Mouse (Mus musculus) ES-CJ7 (cell line): ENCODE measurements at regions not wholly inside any gene's neighbourhood (a gene's known extent, or its start where the extent isn't known, plus 50 kb on each side); places are given as distances from the start of the nearest gene placed in this dataset.

ENCODE experiments used
- DNase-seq: peaks from one replicate; pipeline ENCODE4 v3.0.0; 2011; ENCODE audit warnings: low read depth, low spot score

DNA sequence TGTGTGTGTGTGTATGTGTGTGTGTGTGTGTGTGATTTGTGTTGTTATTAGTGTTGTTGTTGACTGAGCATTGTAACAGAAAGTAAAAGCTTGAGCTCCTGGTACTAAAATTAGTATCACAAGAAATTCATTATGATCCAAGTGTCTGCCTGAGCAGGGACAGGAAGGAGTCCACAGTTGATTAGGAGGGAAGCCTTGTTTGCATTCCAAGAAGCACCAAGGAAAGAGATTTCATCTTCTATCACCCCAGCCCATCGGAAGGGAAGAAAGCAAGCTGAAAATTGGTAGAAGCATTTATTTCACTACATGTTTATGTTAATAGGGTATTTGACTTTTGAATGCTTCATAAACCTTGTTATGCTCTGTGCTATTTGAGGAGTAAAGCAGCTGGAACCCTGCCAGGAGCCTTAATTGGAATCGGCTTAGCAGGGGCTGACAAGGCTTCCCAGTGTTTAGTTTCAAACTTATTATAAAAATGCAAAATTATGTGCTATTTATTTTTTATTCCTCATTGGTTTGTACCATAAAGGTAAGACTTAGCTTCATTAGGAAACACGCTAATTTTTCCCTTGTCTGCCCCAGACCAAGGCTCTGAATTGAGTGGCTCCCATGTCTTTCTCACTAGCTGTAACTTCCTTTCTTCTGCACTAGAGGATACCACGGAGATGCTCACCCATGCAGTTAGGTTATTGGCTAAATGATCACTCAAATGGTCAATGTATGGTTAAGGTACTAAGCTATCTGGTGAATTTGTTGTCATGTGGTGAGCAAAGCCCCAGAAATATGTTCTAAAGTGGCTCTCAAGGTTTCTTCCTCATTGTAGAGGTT, 318.6 kb downstream of the Serpinb8 start:
- no peak for DNase-seq

DNA sequence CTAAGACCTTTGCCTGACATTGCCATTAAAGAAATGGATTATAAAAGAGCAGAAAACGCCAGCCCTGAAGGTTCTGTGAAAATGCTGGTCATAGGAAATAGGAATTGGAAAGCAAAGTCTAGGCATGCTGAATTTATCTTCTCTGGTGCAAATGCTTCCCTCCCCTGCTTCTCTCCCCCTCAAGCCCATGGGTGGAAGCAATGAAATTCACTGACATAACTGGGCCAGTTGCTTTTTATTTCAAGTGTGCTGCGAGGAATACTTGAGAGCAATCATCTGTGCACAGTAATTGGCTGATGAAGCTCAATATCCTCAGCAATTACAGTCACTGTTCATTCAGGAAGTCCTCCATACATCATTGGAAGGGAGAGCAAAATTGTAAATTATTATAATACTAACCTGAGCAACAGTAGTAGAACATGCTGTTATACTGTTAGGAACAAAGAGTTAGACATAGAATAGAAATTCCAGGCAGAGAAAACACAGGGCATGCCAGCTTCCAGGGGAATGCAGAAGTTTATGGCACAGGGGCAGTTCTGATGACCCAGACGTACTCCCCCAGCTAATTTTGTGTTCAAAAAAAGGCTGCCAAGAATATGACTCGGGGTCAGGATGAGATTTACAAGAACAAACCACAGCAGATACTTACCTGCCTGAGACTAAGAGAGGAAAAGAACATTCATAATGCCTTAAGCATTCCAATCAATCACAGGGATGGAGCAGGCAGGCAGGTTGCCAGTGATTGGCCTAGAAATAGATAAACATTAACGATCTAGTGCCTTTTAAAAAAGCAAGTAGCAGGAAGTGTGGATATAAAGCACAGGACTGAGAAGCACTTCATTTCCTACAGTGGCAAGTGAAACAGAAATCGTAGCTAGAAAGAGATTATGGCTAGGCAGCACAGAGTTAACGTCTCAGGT, 325.1 kb downstream of the Serpinb8 start:
- no peak for DNase-seq

DNA sequence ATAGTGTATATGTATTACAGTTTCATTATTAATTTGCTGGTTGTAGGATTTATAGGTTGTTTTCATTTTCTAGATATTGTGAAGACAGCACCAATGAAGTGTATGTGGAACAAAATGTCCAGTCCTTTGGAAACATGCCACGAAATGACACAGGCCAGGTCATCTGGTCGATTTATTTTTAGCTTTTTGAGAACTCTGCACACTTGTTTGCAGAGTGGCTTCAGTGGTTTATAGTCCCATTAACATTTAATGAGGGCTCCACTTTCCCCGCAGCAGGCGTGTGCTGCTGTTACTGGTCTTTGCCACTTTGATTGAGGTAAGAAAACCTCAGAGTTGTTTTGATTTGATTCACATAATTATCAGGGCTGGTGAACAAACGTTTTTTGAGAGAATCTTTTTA, 327.2 kb downstream of the Serpinb8 start:
- DNase-seq: no peak

- no peak for DNase-seq
Measured at GRCm38 (mm10) chr1:107941601-107942270, 351.9 kb downstream of the Serpinb8 start.

- no peak for DNase-seq
Measured at GRCm38 (mm10) chr1:107946204-107946939, 356.6 kb downstream of the Serpinb8 start.

DNA sequence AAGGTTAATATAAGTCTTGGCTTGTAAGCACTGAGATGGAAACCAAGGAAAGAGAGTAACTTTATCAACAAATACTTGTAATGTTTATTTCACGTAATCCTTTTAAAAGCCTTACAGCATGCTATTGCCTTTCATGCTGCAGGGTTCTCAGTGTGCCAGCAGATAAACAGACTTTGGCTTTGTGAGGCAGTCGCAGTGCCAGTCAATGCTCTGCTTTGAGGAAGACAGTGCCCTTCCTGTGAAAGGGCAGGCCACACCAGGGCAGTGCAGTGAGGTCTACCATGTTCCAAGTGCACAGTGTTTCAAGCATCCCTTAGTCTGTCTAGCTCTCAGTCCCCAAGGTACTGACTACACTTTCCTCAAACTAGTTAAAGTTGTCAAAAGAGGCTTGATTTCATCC, 360.6 kb downstream of the Serpinb8 start:
- DNase-seq: no peak

GRCm38 (mm10) chr1:107961009-107961408, 371.2 kb downstream of the Serpinb8 start:
- peak; percentile 64 for DNase-seq

DNA sequence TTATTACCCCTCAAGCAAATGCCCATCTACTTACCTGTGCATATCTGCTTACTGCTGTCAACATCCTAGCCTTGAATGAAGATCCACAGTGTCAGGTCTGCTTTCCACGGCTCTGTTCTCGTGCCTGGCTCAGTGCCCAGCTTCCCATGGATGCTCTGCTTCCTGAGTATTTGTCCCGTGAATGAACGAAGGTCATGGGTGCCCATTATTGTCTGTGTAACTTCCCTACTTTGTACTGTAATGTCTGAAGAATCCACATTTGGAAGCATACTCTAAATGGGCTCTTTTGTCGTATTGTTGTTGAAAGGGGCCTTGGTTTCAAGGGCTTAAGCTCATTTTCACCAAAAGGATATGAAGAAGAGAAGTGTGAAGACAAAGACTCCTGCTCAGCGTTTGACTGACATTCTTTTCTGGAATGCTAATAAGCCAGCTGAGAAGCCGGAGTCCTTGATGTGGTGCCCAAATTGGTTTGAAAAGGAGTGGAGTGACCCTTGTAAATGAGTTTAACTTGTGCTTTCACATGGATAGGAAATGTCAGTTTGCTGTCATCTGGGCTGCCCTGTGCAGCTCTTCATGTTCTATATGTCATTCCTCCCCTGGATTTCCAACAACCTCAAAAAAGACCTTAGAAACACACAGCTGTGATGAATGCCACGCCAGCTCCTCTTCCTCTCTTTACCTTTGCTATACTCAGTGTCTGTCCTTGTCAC, 386.0 kb downstream of the Serpinb8 start:
- no peak for DNase-seq

GRCm38 (mm10) chr1:107977686-107978085, 387.9 kb downstream of the Serpinb8 start:
- peak; percentile 14 for DNase-seq

GRCm38 (mm10) chr1:107978411-107978810, 388.6 kb downstream of the Serpinb8 start:
- peak; percentile 76 for DNase-seq

- DNase-seq: no peak
Measured at GRCm38 (mm10) chr1:107985646-107986045, 395.8 kb downstream of the Serpinb8 start.

DNA sequence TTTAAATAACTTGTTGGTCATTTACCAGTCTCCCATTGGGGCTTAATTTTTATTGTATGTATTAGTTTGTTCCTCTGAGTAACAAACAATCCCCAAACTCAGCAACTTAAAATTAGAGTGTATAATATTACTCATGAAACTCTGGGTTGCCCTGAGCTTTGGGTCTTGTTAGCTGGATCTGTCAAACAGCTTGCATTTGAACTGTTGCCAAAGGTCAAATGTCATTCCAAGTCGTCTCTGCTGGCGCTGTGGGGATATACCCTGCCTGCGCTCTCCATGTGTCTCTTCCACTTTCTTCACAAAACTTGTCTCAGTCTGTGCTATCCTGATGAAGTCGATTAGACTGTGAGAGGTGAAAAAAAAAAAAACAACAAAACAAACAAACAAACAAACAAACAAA, 398.3 kb downstream of the Serpinb8 start:
- DNase-seq: no peak

- no peak for DNase-seq
Measured at GRCm38 (mm10) chr1:107993013-107993412, 403.2 kb downstream of the Serpinb8 start.

- DNase-seq: no peak
Measured at GRCm38 (mm10) chr1:108023721-108024353, 434.0 kb downstream of the Serpinb8 start.

- no peak for DNase-seq
Measured at GRCm38 (mm10) chr1:108024705-108025104, 434.9 kb downstream of the Serpinb8 start.

DNA sequence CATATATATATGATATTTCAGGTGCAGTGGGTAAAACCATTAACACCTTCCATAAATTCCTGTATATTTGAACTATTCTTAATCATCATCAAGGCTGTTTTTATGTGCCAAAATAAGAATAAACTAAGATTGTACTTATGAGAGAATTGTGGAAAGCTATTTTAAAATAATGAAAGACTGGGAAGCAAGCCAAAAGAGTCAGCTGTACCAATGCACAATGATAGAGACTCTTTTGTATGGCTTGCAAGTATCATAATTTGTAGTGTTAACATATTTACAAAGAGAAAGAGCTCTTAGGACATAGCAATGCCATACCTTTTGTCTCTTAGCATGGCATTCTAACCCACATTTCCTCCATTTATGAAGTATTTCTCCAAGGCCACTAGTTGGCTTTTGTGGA, 436.7 kb downstream of the Serpinb8 start:
- no peak for DNase-seq

DNA sequence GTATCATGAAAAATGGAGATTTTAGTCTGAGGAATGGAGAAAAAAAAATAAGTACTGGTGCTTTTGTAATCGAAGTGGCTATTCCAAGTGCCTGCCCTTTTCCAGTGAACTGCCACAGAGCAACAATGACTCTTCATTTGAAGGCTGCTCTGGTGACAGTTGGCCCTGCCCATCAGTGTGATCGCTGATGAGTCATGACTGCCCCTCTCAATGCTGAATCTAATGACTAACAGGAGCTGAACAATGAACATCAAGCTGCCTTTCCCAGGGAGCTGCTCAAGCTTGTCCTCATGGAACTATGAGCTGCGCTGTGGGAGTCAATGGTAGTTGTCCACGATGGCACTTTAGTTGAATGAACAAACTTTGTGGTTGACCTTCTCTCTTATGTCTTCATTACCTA, 456.4 kb downstream of the Serpinb8 start:
- no peak for DNase-seq

GRCm38 (mm10) chr1:108046857-108047714, 457.3 kb downstream of the Serpinb8 start:
- no peak for DNase-seq

DNA sequence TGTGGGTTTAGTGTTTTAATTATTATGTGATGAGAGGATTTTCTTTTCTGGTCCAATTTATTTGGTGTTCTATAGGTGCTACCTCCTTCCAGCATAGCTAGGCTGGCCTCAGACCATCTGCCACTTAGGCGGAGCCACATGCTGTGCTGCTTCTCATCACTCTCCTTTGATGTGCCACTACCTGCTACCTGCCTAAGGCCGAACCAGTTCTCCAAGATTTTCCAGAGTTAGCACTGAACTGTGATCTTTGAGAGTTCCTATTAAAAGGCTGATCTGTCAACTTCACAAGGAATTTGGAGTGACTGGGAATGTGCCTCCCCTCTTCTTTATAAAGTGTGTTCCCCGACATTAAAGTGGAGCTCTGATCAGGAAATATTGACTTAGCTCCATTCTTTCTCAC, 504.8 kb downstream of the Serpinb8 start:
- no peak for DNase-seq
